Mouse (Mus musculus) intestine, postnatal 0 days (tissue): Measurements from ENCODE around the gene Uri1. TPM values are rescaled to one million over a fixed set of nuclear protein-coding genes. Genes with fewer than 3 reads are reported as not detected.
A peak's percentile ranks its signal among the peaks of the same experiment; 100 is the strongest.

ENCODE experiments used
- ATAC-seq: fragments of 200-750 bp; cut with Nextera tagmentation; 2 replicates; pipeline ENCODE4 v1.8.0; 2017; ENCODE audit warnings: mild to moderate bottlenecking, moderate TSS enrichment, moderate library complexity
- H3K27ac ChIP-seq: fragments of 300-500 bp; sonication (generic); 2 replicates; pipeline ENCODE4 v1.5.1; 2014; ENCODE audit warnings: mild to moderate bottlenecking, low read depth, low read length, moderate library complexity
- H3K27me3 ChIP-seq: fragments of 300-500 bp; sonication (generic); replicated peaks from 2 replicates; pipeline ENCODE4 v1.6.1; 2014; ENCODE audit warnings: low read length, mixed read lengths; ENCODE audit not compliant: control insufficient read depth, insufficient read depth
- H3K36me3 ChIP-seq: fragments of 300-500 bp; sonication (generic); 2 replicates; pipeline ENCODE4 v1.6.1; 2014; ENCODE audit warnings: mild to moderate bottlenecking, moderate library complexity; ENCODE audit not compliant: control insufficient read depth, insufficient read depth
- H3K4me1 ChIP-seq: fragments of 300-500 bp; sonication (generic); replicated peaks from 2 replicates; pipeline ENCODE4 v1.6.1; 2014; ENCODE audit warnings: antibody characterized with exemption, low read length, mixed read lengths; ENCODE audit not compliant: control insufficient read depth, insufficient read depth
- H3K4me2 ChIP-seq: fragments of 300-500 bp; sonication (generic); replicated peaks from 2 replicates; pipeline ENCODE4 v1.6.1; 2014; ENCODE audit warnings: low read depth, mild to moderate bottlenecking, moderate library complexity
- H3K4me3 ChIP-seq: fragments of 300-500 bp; sonication (generic); 2 replicates; pipeline ENCODE4 v1.5.1; 2014; ENCODE audit warnings: low read depth, low read length
- H3K9ac ChIP-seq: fragments of 300-500 bp; sonication (generic); 2 replicates; pipeline ENCODE4 v1.6.1; 2014; ENCODE audit warnings: mild to moderate bottlenecking, low read depth, low read length
- H3K9me3 ChIP-seq: fragments of 300-500 bp; sonication (generic); 2 replicates; pipeline ENCODE4 v1.6.1; 2016; ENCODE audit warnings: mixed run types; ENCODE audit not compliant: control insufficient read depth
- CTCF ChIP-seq: sonication (generic); IDR thresholded peaks from 2 replicates; pipeline ENCODE4 v1.5.1; 2016; ENCODE audit warnings: low read depth, mild to moderate bottlenecking, control low read depth, antibody characterized with exemption, moderate library complexity
- whole genome bisulfite sequencing: fragments of 180-500 bp; shearing (Covaris S2); extraction: QIAGEN DNeasy Blood & Tissue Kit; methylation state at CpG from one replicate; pipeline ENCODE4 v1.1.7; 2014; 5-methylcytosine and 5-hydroxymethylcytosine counted together
- polyA plus RNA-seq: library from polyadenylated mRNA; unstranded; fragments of >200 nt; fragmentation: Nextera tagmentation; extraction: Ambion mirVana; gene quantifications from 2 replicates; pipeline ENCODE4 v1.2.1, GENCODE M21; 2015

The Uri1 gene
- polyA plus RNA-seq, 1 experiment from 2014 or later, result 25.6 TPM

GRCm38 (mm10) chr7:38018416-38019368, 4.7 kb downstream of the Uri1 start:
- Histone ChIP-seq H3K4me2 (peak overlapping the region; percentile 67), H3K27me3 (no peaks in the 10 kb centered on the region), H3K9me3 (no peaks in the 10 kb centered on the region), H3K36me3 (no peaks in the 10 kb centered on the region), H3K27ac (peak overlapping the region; percentile 85), H3K9ac (peak overlapping the region; percentile 91), H3K4me1 (no peaks in the 10 kb centered on the region), H3K4me3 (peak overlapping the region; percentile 84)
- ATAC-seq, result peak; percentile 82
- WGBS, result under 1% methylated on average over 67 of the region's 67 CpGs
- TF ChIP-seq CTCF, result peak; percentile 32

- TF ChIP-seq CTCF, result no peak
Measured at GRCm38 (mm10) chr7:38015356-38015755, 8.0 kb downstream of the Uri1 start.

GRCm38 (mm10) chr7:38013946-38014345, 9.4 kb downstream of the Uri1 start:
- no peak for TF ChIP-seq CTCF
- H3K27me3 ChIP-seq, result no peaks in the 10 kb centered on the region
- no peaks in the 10 kb centered on the region for H3K36me3 ChIP-seq
- no peak overlapping the region for H3K9ac ChIP-seq
- H3K9me3 ChIP-seq, result no peaks in the 10 kb centered on the region
- 49% methylated on average over 3 of the region's 3 CpGs for WGBS
- H3K4me1 ChIP-seq, result 0 out of 2 replicates have a peak, but pooled peaks cover 3% of the 10 kb centered on the region
- H3K4me2 ChIP-seq, result no peak overlapping the region
- H3K27ac ChIP-seq, result no peak overlapping the region
- ATAC-seq, result no peak
- no peak overlapping the region for H3K4me3 ChIP-seq

More at GRCm38 (mm10) chr7:38015356-38015755, 8.0 kb downstream of the Uri1 start:
- H3K27me3 ChIP-seq, result no peaks in the 10 kb centered on the region
- H3K36me3 ChIP-seq, result no peaks in the 10 kb centered on the region
- no peak overlapping the region for H3K4me2 ChIP-seq
- H3K4me3 ChIP-seq, result no peak overlapping the region
- WGBS, result 55% methylated on average over 5 of the region's 5 CpGs
- no peak overlapping the region for H3K27ac ChIP-seq
- no peak for ATAC-seq
- H3K9me3 ChIP-seq, result no peaks in the 10 kb centered on the region
- H3K4me1 ChIP-seq, result 0 out of 2 replicates have a peak, but pooled peaks cover 3% of the 10 kb centered on the region
- no peak overlapping the region for H3K9ac ChIP-seq

GRCm38 (mm10) chr7:38012811-38013210, 10.5 kb downstream of the Uri1 start:
- H3K9ac ChIP-seq, result no peak overlapping the region
- H3K27ac ChIP-seq, result no peak overlapping the region
- H3K9me3 ChIP-seq, result no peaks in the 10 kb centered on the region
- TF ChIP-seq CTCF, result no peak
- WGBS, result 90% methylated on average over 4 of the region's 4 CpGs
- no peaks in the 10 kb centered on the region for H3K36me3 ChIP-seq
- H3K27me3 ChIP-seq, result no peaks in the 10 kb centered on the region
- H3K4me3 ChIP-seq, result no peak overlapping the region
- no peak overlapping the region for H3K4me2 ChIP-seq
- ATAC-seq, result no peak
- H3K4me1 ChIP-seq, result 0 out of 2 replicates have a peak, but pooled peaks cover 3% of the 10 kb centered on the region

- Histone ChIP-seq H3K4me2 (no peak overlapping the region), H3K4me3 (no peak overlapping the region), H3K27ac (no peak overlapping the region), H3K9me3 (no peaks in the 10 kb centered on the region), H3K36me3 (no peaks in the 10 kb centered on the region), H3K4me1 (0 out of 2 replicates have a peak, but pooled peaks cover 3% of the 10 kb centered on the region), H3K27me3 (no peaks in the 10 kb centered on the region), H3K9ac (no peak overlapping the region)
- 77% methylated on average over 6 of the region's 6 CpGs for WGBS
- ATAC-seq, result no peak
- TF ChIP-seq CTCF, result no peak
Measured at GRCm38 (mm10) chr7:38008359-38008758, 15.0 kb downstream of the Uri1 start.

GRCm38 (mm10) chr7:38002451-38002850, 20.9 kb downstream of the Uri1 start:
- ATAC-seq, result no peak
- 78% methylated on average over 2 of the region's 2 CpGs for WGBS
- TF ChIP-seq CTCF, result no peak

More at GRCm38 (mm10) chr7:38002451-38002850, 20.9 kb downstream of the Uri1 start:
- Histone ChIP-seq H3K9me3 (no peaks in the 10 kb centered on the region), H3K4me1 (no peaks in the 10 kb centered on the region), H3K36me3 (no peaks in the 10 kb centered on the region), H3K4me3 (no peak overlapping the region), H3K4me2 (no peak overlapping the region), H3K27me3 (no peaks in the 10 kb centered on the region), H3K27ac (no peak overlapping the region), H3K9ac (no peak overlapping the region)
